Mouse (Mus musculus) Patski (cell line): ENCODE data around the gene Rnase10. TPM values are rescaled to one million over a fixed set of nuclear protein-coding genes. Genes with fewer than 3 reads are reported as not detected.

ENCODE experiments used
- ATAC-seq: fragments of 100-300 bp; one replicate; pipeline ENCODE4 v1.8.0; 2021
- CTCF ChIA-PET: fragments of 350-600 bp; sonication (Branson Sonifier 250); formaldehyde crosslinking; loops from one replicate; lab custom pipeline; 2022; ENCODE audit warnings: inconsistent platforms; lab: Charles Lee
- POLR2A ChIA-PET: fragments of 350-600 bp; sonication (Branson Sonifier 250); formaldehyde crosslinking; loops from one replicate; lab custom pipeline; 2022; ENCODE audit warnings: antibody characterized with exemption, inconsistent platforms; lab: Charles Lee
- DNase-seq: peaks from one replicate; pipeline ENCODE4 v3.0.0-alpha.2; 2011; ENCODE audit warnings: low read depth, low spot score
- H3K27me3 ChIP-seq: fragments of 371-371 bp; one replicate; pipeline ENCODE4 v1.5.1; 2021
- CTCF ChIP-seq: fragments of 100-300 bp; IDR thresholded peaks from one replicate; pipeline ENCODE4 v1.5.1; 2021
- in situ Hi-C: fragments of 300-500 bp; cut with MboI; formaldehyde crosslinking; loops from 3 replicates; pipeline ENCODE4 v1.11.1; 2018; ENCODE audit warnings: low pct_unique_long_range_greater_than_20kb, mixed read lengths
- polyA plus RNA-seq: library from polyadenylated mRNA; unstranded; gene quantifications from one replicate; pipeline ENCODE4 v1.2.3, GENCODE M21; 2021

Rnase10 gene
- polyA plus RNA-seq, 1 experiment from 2014 or later = not detected

GRCm38 (mm10) chr14:51036214-51036613 is 28.7 kb downstream of the Rnase10 start:
- DNase-seq (no peak), ATAC-seq (no peak)
- in situ Hi-C loops = no loop called here
- ChIA-PET CTCF (interaction anchor here (1.2 kb wide), 1 partner anchor 10 kb away, joined by 4 read pairs; no protein-coding TSS in a partner anchor), POLR2A (no interaction called here)
- TF ChIP-seq CTCF = no peak
- H3K27me3 ChIP-seq = peaks cover 6% of the 10 kb centered on the region

- in situ Hi-C loops = no loop called here
- H3K27me3 ChIP-seq = peaks cover 9% of the 10 kb centered on the region
- ChIA-PET POLR2A (no interaction called here), CTCF (no interaction called here)
- no peak for DNase-seq
- TF ChIP-seq CTCF = no peak
- ATAC-seq = no peak
These were observed 34.2 kb downstream of the Rnase10 start, which contains the start of gene Rnase9 for GRCm38 (mm10) chr14:51041769-51042168. TSS of gene Rnase9 (minus strand) at chr14:51041869.

- CTCF ChIA-PET = interaction anchor here (1.6 kb wide), 1 partner anchor 10 kb away, joined by 4 read pairs; no protein-coding TSS in a partner anchor
- TF ChIP-seq CTCF = no peak
- H3K27me3 ChIP-seq = peaks cover 17% of the 10 kb centered on the region
- POLR2A ChIA-PET = no interaction called here
- DNase-seq = no peak
- in situ Hi-C loops = no loop called here
- no peak for ATAC-seq
These were observed 40.3 kb downstream of the Rnase10 start for GRCm38 (mm10) chr14:51047846-51048245.

- in situ Hi-C loops = no loop called here
- H3K27me3 ChIP-seq = peaks cover 17% of the 10 kb centered on the region
- ATAC-seq (no peak), DNase-seq (no peak)
- POLR2A ChIA-PET = no interaction called here
- CTCF ChIA-PET = no interaction called here
- TF ChIP-seq CTCF = no peak
These were observed 42.5 kb downstream of the Rnase10 start, which contains the start of gene Rnase11 for GRCm38 (mm10) chr14:51050063-51050462. TSS of gene Rnase11 (minus strand) at chr14:51050163.

- CTCF ChIA-PET = no interaction called here
- no peak for ATAC-seq
These were observed 44.4 kb downstream of the Rnase10 start for GRCm38 (mm10) chr14:51051941-51052340.

GRCm38 (mm10) chr14:51053176-51053575 is 45.6 kb downstream of the Rnase10 start:
- ChIA-PET POLR2A (no interaction called here), CTCF (interaction anchor here (0.7 to 1.3 kb wide), 2 partner anchors 9 to 15 kb away, joined by 3 read pairs; no protein-coding TSS in a partner anchor)
- DNase-seq (no peak), ATAC-seq (no peak)
- peaks cover 11% of the 10 kb centered on the region for H3K27me3 ChIP-seq
- in situ Hi-C loops = no loop called here
- no peak for TF ChIP-seq CTCF

More at GRCm38 (mm10) chr14:51051941-51052340, 44.4 kb downstream of the Rnase10 start:
- POLR2A ChIA-PET = no interaction called here
- H3K27me3 ChIP-seq = peaks cover 13% of the 10 kb centered on the region
- in situ Hi-C loops = no loop called here
- no peak for DNase-seq
- no peak for TF ChIP-seq CTCF

GRCm38 (mm10) chr14:51054243-51055237 is 47.0 kb downstream of the Rnase10 start:
- CTCF ChIA-PET = interaction anchor here (1.0 to 1.3 kb wide), 4 partner anchors 8 to 28 kb away, joined by 3 to 4 read pairs (median 3); no protein-coding TSS in a partner anchor
- H3K27me3 ChIP-seq = peaks cover 7% of the 10 kb centered on the region
- DNase-seq = no peak
- POLR2A ChIA-PET = no interaction called here
- in situ Hi-C loops = no loop called here
- ATAC-seq = no peak
- no peak for TF ChIP-seq CTCF

- no peak for TF ChIP-seq CTCF
- H3K27me3 ChIP-seq = no peaks in the 10 kb centered on the region
- DNase-seq = no peak
- ATAC-seq = no peak
- POLR2A ChIA-PET = no interaction called here
- CTCF ChIA-PET = no interaction called here
- in situ Hi-C loops = no loop called here
These were observed 49.9 kb downstream of the Rnase10 start, which contains the start of gene Rnase12 for GRCm38 (mm10) chr14:51057401-51057831. TSS of gene Rnase12 (minus strand) at chr14:51057661.

Other genes with a start within 250 kb of the Rnase10 start
- 62.0 TPM for gene Ttc5, start 222.2 kb upstream of the Rnase10 start, polyA plus RNA-seq
- gene Ccnb1ip1, start 200.0 kb upstream of the Rnase10 start, polyA plus RNA-seq = 0.04 TPM
- 28.0 TPM for gene Parp2, start 199.9 kb upstream of the Rnase10 start, polyA plus RNA-seq
- 19.6 TPM for gene Tep1, start 137.2 kb upstream of the Rnase10 start, polyA plus RNA-seq
- gene Klhl33, start 110.2 kb upstream of the Rnase10 start, polyA plus RNA-seq = 0.44 TPM
- 54.3 TPM for gene Osgep, start 82.9 kb upstream of the Rnase10 start, polyA plus RNA-seq
- 115 TPM for gene Apex1, start 82.8 kb upstream of the Rnase10 start, polyA plus RNA-seq
- gene Pip4p1, start 76.9 kb upstream of the Rnase10 start, polyA plus RNA-seq = 71.0 TPM
- 53.3 TPM for gene Pnp, start 76.7 kb upstream of the Rnase10 start, polyA plus RNA-seq
- gene Gm49342, start 63.2 kb upstream of the Rnase10 start, polyA plus RNA-seq = 31.5 TPM
- gene Pnp2, start 51.8 kb upstream of the Rnase10 start, polyA plus RNA-seq = 2.9 TPM
- not detected for gene Rnase9, start 34.1 kb downstream of the Rnase10 start, polyA plus RNA-seq
- gene Rnase11, start 42.4 kb downstream of the Rnase10 start, polyA plus RNA-seq = not detected
- not detected for gene Rnase12, start 49.9 kb downstream of the Rnase10 start, polyA plus RNA-seq
- gene Olfr750, start 66.7 kb downstream of the Rnase10 start, polyA plus RNA-seq = not detected
- 45.7 TPM for gene Rnase4, start 83.3 kb downstream of the Rnase10 start, polyA plus RNA-seq
- gene Ang, start 83.4 kb downstream of the Rnase10 start, polyA plus RNA-seq = 1.3 TPM
- not detected for gene Eddm3b, start 106.7 kb downstream of the Rnase10 start, polyA plus RNA-seq
- not detected for gene Rnase6, start 116.2 kb downstream of the Rnase10 start, polyA plus RNA-seq
- not detected for gene Rnase1, start 139.0 kb downstream of the Rnase10 start, polyA plus RNA-seq
- not detected for gene Rnase2b, start 154.5 kb downstream of the Rnase10 start, polyA plus RNA-seq
- gene Ang2, start 191.4 kb downstream of the Rnase10 start, polyA plus RNA-seq = not detected
- gene Ear14, start 195.6 kb downstream of the Rnase10 start, polyA plus RNA-seq = not detected
- gene Rnase2a, start 248.4 kb downstream of the Rnase10 start, polyA plus RNA-seq = not detected